Mouse (Mus musculus): ENCODE data around the gene Tigar.

Tigar gene

DNA sequence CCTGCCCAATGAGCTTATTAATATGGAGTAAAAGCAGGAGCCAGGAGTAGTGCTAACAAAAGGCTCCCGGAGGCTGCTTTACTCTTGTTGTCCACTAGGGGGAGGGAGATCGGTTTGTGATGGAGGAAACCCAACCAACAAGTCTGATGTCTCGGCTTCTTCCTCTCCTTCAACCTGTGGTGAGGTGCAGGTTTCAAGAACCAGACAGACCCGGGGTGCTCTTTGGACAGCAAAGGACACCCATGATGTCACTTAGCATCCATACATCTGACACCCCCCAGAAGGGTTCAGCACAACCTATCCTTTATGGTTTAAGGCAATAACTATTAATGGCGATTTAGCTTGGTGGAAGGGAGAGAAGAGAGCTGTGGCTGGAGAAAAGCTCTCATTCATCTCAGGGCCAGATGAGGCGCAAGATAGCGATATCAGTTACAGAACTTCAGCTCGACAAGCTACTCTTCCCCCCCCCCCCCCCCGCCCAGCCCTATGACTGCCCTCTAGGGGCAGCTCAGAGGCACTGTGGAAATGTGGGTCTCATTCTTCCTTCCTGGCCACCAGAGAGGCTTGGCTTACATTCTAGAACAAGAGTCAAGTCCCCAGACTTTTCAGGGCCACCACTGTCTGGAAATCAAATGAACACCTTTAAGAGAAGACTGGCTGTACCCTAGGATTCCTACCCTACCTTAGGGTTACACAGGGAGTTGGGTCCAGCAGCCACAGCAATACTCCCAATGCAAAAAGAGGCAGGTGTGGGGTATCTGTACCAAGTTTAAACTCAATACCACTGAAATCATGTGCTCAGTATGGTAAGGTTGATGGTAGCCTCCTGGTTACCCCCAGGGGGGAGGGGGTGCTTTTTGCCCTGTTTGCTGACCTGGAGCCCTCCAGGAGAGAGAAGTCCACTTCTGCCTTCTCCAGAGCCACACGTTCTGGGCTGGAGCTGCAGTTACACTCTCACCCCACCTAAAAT, 33.1 kb upstream of the Tigar start:
- no peak for DNase-seq (ENCODE audit: low read depth, low spot score)

DNA sequence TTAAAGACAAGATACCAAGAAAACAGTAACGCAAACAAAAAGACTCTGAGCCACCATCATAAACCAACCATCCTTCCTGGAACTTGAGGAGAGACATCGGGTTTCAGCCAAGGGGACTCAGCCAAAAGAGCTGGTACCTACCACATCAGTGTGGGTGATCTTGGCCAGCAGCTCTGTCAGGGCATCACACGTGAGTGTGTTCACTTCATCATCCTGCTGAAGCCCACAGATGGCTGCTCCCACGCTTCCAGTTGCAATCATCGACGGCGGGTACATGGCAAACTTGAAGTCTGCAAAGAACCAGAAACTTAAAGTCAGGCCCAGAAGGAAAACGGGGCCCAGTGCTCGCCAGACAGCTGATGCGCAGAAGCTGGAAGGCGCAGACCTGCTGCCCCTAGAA, 29.6 kb upstream of the Tigar start:
- DNase-seq (ENCODE audit: low read depth, low spot score): no peak

DNA sequence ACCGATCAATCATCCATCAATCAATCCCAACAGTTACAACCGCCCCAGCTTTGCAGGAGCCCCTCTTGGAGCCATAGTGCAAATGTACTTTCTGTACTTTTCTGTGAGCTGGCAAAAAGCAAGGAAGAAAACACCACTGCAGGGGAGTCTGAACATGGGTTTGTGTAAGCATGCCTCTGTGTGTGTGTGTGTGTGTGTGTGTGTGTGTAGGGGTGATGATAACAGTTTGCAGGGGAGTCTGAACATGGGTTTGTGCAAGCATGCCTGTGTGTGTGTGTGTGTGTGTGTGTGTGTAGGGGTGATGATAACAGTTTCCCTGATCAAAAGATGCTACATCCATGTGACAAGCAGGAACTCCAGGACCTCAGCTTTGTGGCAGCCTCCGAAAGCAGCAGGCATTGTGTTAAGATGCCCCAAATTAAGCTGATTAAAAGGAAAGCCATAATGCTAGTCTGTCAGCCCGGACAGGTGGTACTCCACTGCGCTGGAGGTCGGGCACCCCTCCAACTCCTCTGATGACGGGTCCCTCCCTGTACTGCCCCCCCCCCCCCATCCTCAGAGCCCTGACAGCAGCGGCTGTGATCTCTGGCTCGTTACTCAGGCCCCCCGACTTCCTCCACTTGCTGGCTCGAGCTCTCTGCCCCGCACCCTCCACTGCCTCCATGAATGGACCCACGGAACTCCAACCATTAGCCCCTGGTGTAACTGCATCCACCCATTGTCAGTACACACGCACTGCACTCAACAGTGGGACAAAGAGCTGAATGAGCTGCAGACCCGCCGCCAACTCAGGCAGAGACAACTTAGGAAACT, 24.3 kb upstream of the Tigar start:
- DNase-seq (ENCODE audit: low read depth, low spot score): no peak

DNA sequence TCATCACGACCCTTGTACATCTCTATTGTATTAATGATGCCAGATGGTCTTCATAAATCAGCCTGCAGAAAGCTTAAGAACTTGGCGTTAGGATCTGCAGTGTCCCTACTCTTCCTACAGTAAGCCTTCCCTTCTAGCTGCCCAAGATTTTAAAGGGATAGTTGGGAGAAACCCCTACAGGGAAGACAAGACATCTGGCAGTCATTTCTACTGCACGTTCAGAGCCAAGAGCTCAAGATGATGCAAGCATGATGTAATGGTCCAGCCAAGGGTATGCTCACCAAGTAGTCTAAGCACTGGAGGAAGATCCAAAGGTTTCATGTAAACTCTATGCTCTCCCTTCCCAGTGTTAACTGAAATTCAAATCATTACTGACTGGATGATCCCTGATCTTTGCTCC, 23.4 kb upstream of the Tigar start:
- no peak for DNase-seq (ENCODE audit: low read depth, low spot score)

DNA sequence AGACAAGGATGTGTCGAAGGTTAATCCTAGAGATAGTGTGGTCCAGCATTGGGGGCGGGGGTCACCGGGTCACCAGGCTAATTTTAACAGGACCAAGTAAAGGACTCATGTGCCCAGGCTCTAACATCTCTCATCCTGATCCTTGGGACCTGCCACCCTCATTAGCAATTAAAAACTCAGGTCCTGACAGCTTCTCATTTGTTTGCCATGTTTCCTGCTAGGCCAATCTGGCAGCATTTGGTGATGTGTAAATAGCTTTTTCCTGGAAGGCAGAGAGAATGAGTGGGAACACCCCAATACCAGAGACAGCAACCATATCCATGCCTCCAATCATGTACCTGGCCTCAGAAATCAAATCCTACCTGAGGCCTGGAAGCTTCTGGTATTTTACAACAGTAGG, 22.6 kb upstream of the Tigar start:
- no peak for DNase-seq (ENCODE audit: low read depth, low spot score)

DNA sequence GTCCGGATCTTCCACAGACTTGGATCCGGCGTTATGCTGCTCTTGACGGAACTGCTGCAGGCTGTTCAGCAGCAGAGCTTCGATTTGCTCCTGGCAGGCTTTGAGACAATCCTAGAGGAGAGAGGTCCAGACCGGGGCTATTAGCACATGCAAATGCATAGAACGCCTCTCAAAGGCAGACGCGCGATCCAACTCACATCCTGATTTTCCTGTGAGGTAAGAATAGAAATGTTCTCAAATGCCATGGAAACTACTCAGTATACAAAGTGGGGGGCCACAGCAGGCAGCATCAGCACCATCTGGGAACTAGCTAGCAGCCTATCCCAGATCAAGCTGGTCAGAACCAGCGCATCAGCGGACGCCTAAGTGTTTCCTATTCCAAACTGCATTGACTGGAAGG, 21.0 kb upstream of the Tigar start:
- DNase-seq (ENCODE audit: low read depth, low spot score): no peak

DNA sequence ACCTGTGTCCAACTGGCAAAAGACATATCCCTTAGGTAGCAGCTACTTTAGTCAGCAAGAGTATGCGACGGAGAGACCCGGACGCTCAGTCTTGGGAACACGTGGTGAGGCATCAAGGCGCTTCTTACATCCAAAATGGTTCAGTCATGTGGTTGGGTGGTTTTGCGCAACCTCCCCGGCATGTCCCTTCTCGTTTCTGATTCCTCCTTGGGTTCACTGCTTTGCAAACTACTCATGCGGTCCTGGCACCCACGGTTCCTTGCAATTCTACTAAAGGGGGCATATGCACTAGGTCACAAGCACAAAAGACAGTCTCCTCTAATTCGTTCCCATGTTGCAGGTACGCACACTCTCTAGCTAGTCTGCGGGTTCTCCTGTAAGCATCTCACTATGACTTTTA, 20.3 kb upstream of the Tigar start:
- DNase-seq (ENCODE audit: low read depth, low spot score): no peak

DNA sequence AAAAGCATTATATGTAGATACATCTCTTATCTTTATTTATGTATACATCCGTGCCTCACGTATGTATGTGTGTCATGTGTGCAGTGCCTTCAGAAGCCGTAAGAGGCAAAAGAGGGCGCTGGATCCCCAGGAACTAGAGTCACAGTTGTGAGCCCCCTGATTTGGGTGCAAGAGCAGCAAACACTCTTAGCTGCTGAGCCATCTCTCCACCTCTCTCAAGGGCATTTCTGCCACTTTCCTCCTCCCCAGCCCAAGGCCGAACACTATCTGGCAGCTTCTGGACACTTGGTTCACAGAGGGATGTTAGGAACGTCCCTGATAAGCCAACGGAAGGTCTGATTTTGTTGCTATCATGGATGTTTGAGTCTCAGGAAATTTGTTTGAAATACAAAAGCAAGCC, 14.1 kb upstream of the Tigar start:
- no peak for DNase-seq (ENCODE audit: low read depth, low spot score)

DNA sequence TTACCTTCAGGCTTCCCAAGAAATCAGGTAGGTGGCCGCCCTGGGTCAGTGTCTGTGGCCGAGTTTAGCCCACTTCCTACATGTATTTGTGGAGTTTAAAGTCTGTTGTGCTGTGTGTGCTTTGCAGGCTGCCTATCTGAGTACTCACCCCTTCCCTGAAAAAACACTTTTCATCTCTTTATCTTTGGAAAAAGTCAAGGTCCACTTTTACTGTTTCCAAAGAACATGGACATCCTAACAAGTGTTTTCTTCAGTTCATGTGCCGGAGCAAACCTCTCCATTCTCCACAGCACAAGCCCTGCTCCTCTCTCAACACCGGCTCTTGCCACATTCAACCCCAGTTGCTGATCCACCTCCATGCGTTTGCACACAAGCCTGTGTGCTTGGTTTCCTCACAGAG, 13.6 kb upstream of the Tigar start:
- no peak for DNase-seq (ENCODE audit: low read depth, low spot score)

DNA sequence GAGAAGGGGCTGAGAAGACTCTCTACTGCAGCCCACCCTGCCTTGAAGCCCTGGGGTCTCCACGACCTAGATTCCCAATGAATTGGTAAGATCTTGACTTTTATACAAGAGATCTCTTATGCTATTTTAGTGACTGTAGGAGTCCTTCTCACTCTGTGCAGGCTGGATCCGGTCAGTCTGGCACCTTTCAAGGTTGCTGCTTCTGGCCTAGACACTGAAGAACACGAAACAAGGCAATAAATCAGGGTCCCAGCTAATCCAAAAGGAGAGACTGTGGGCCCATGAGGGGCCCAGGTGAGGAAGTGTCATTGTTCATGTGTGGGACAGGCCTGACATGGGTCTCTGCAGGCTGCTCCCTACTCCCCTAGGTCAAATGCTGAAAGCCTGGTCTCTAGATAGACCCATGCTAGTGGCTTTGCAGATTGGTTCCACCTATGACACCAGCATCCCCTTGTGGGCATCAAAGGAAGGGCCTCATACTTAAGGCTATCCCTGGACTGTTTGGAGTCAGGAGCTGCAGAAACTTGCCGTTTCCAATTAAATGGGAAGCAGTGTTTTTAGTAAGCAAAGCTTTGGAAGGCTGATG, 13.0 kb upstream of the Tigar start:
- no peak for DNase-seq (ENCODE audit: low read depth, low spot score)

DNA sequence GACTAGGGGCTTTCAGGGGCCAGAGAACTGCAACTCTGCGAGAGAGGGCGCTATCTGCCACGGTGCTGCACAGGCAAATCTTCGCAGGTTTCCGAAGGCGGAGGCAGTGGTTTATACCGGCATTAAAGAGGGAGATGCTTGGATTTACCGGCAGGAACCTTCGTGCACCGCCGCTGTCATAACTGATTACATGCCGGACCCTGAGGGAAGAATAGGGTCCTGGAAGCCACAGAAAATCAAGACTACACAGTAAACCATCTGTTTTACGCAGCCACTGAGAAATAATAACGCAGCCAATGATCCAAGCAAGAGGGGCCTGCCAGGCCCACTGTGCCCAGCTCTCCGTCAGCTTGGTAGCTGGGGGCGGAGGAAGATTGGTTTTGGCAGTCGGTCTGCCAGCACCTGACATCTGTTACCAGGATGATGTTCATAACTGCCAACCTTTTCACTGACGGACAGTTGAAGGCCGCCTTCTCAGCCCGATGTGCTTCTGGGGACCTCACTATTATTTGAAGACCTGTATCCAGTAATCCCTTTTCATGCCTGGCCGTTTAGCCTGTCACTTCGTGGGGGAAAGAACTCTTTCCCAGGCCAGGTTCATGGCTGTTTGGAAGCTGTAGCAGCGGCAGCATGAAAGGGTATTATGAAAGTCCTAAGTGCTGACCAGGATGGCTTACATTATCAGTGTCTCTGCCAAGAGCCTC, 5.5 kb upstream of the Tigar start:
- no peak for DNase-seq (ENCODE audit: low read depth, low spot score)

DNA sequence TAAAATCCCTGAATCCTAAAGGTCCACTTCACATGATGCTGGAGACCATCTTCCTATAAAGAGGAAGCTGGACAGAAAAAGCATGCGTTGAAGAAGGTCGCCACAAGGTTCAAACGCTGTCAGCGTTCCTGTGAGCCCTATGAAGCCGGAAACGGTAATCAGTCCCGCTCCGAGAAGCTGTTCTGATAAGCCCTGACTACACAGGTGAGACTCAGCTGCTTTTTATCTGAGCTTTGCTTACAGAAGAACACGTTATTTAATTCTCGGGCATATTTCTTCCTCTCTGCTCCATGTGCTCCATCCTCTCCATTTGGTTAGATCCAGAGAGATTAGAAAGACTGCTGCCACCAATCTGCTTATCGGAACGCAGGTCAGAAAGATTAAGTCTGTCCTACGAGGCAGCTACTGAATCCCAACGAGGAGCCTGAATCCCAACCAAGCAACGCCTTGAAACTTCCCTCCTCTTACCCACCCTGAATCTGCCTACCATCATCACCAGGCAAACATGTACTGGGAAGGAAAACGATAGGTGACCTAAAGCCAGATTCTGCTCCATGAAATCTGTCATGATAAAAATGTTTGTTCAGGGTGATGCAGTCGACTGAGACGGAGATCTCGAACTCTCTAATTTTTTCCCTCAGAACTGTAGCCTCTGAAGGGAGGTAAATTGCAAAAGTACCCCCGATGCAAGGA, 843 bp downstream of the Tigar start:
- DNase-seq (ENCODE audit: low read depth, low spot score): no peak

DNA sequence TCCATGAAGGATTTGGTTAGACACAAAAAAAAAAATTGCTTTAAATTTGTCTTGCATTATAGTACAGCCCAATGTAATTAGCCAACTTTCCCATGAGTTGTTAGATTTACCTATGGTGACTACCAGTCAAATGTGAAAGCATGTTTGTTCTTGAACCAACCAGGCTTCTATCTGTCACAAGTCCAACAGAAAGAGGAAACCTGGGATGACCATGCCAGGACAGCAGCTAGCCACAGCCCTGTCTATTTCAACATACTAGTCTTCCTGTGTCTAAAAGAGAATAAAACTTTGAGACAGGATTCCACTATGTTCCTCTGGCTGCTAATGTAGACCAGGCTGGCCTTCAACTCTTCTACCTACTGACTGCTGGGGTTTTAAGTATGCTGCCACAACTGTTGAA, 1.9 kb downstream of the Tigar start:
- no peak for DNase-seq (ENCODE audit: low read depth, low spot score)

DNA sequence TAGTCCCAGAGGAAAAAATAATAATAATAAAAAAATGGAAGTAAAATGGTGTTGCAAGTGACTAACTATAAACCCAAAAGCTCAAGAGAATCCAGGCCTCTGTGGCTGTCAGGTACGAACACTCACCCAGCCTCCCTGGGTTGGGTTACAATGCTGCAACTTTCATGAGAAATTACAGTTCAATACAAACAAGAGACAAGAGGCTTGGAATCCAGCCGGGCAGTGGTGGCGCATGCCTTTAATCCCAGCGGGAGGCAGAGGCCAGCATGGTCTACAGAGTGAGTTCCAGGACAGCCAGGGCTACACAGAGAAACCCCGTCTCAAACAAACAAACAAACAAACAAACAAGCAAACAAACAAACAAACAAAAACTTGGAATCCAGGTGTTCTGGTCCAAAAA, 2.6 kb downstream of the Tigar start:
- no peak for DNase-seq (ENCODE audit: low read depth, low spot score)

DNA sequence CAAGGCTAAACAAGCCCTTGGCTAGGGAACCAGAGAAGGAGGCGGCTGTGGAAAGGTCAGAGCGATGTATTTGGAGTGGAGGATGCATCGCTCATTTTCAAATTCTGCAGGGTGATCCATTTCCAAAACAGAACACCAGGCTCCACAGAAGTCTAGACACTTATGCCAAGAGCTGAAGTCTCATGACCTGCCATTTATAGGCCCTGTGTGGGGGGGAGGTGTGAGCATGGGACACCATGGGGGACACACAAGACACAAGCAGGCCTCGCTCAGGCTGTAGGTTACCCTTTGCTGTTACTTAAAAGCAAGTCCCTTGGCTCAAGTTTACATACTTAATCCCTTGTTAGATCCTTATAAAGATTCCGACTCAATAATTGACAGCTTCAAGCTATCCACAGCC, 3.2 kb downstream of the Tigar start:
- DNase-seq (ENCODE audit: low read depth, low spot score): no peak

DNA sequence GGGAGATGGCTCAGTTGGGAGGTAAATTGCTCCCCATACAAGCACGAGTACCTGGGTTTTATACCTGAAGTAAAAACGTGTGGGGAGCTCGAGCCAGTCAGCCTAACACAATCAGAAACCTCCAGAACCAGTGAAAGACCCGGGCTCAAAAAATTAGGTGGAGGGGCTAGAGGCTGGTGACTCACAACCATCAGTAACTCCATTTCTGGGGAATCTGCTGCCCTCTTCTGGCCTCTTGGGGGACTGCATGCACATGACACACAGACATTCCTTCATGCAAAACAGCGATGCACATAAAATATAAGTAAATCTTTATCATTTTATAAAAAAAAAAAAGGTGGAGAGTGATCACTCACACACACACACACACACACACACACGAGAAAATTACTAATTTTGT, 4.2 kb downstream of the Tigar start:
- DNase-seq (ENCODE audit: low read depth, low spot score): no peak

DNA sequence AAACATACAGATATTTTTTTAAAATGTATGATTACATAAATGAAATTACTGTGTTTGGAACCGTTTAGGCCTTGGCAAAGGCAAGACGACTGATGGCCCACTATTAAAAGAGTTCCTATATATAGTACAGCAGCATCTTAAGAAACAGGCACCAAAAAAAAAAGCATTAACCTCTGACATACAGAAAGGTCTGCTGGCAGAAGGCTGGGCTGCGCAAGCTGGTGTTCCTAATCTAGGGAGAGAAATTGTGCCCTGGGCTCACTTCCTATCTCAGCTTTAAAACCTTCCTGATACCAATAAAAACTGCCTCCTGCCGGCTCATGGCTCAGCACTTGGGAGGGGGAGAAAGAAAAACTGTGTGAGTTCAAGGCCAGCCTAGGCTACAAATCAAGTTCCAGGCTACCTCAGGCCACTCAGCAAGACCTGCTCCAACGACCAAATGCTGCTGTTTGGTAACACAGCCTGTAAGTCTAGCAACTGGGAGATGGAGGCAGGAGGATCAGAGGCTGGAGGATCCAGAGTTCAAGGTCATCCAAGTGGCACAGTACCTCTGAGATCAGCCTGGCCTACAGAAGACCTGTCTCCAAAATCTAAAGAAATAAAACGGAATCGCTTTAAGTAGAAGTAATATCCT, 4.8 kb downstream of the Tigar start:
- no peak for DNase-seq (ENCODE audit: low read depth, low spot score)

DNA sequence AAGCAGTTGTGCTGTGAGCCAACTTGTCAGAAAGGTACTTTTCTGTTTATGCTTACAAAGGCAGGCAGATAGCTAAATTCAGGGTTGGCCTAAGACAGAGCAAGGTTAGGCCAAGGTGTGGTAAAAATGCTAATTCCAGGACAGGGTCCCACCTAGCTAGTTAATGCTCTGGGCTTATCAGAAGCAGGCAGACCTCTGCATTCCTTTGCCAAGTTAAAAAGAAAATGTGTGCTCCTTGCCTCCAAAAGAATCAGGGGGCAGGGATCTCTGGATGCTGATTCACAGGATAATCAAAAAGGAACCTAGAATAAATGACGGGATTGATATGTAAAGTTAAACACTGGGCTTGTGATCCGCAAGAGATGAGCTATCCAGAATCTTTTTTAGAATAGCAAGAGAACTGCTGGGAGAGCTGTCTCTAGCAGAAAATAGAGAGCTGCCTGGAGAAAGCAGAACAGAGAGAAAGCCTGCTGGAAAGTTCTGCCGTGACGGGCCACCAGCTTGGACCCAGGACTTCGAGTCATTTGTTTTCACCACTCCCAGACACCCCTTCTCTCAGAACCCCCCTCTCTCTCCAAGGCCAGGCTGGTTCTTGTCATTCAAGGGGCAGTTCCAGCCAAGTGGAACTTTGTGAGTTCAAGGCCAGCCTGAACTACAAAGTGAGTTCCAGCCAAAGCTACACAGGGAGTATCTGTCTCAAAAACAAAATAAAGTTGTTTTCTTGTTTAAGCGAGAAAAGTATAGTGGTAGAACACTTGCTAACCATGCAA, 5.7 kb downstream of the Tigar start:
- no peak for DNase-seq (ENCODE audit: low read depth, low spot score)

DNA sequence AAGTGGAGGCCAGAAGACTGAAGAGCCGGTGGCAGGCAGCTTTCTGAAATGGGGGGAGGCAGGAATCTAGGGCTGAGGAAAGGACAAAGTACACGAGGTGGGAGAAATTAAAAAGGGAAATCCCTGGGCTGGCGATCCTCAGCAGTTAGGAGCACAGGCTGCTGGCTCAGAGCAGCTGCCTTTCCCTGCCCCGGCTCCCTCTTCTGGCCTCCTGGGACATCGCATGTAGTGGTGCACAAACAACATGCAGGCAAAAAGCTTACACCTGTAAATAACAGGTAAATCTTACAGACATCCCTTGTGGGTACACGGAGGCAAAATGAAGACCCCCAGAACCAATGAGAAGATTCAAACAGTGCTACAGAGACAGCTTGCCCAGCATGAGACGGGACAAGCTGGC, 14.8 kb downstream of the Tigar start:
- no peak for DNase-seq (ENCODE audit: low read depth, low spot score)

DNA sequence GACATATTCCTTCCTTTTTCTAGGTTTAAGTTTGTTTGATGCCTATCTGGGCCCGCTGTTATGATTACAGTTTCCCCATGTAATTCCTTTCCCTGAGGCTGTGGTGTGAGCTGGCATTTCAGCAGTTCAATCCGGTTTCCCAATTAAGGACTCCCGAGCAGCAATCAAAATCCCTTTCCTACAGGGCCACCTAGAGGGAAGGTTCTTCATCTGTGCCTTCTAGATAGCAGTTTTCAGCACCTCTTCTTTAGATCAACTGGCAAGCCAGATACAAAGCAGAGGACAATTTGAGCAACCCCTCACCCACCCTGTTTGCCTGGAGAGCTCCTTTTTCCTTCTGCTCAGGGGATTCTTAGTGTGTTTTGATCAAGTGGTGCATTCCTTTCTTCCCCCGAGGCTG, 22.6 kb downstream of the Tigar start:
- no peak for DNase-seq (ENCODE audit: low read depth, low spot score)

Data from retina, postnatal 7 days (tissue).